Mouse (Mus musculus) embryonic fibroblast, embryonic 13.5 days (primary cell): ENCODE data around the gene Rnf152.

Experiments used
- CTCF ChIP-seq: IDR thresholded peaks from 2 replicates; pipeline ENCODE4 v1.5.1; 2011; ENCODE audit warnings: mild to moderate bottlenecking, control low read depth, low read length, moderate library complexity, borderline replicate concordance; ENCODE audit not compliant: insufficient read depth
- POLR2A ChIP-seq: IDR thresholded peaks from 2 replicates; pipeline ENCODE4 v1.6.1; 2011; ENCODE audit warnings: low read depth, mild to moderate bottlenecking, control low read depth, low read length, moderate library complexity

DNA sequence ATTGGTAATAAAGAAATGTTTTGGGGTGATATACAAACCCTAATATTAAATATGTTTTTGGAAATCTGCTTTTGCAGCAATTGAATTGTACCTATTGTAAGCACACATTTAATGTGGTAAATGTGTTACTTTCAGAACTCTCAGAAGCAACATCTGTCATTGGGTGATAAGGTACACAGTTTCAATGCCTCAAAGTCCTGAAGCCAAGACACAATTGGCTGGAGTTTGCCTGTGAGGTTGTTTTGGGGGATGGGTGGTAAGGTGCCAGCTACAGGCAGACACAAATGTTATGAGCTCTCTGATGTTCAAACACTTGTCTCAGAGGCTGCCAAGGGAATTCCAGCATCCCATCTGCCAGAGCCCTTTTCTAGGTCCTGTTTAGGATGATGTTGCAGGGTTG, 116.3 kb downstream of the Rnf152 start:
- no peak for TF ChIP-seq CTCF
- no peak for TF ChIP-seq POLR2A
